Mouse (Mus musculus) midbrain, embryonic 13.5 days (tissue): ENCODE measurements around the gene Zfp947. TPM values are rescaled to one million over a fixed set of nuclear protein-coding genes. Genes with fewer than 3 reads are reported as not detected.
A peak's percentile ranks its signal among the peaks of the same experiment; 100 is the strongest.
"Not testable (repeated sequence)": the region's sequence is repeated elsewhere in the genome, so short reads cannot be mapped to it uniquely, and the experiment has no call there.

Experiments
- ATAC-seq: fragments of 200-750 bp; cut with Nextera tagmentation; 2 replicates; pipeline ENCODE4 v1.8.0; 2017; ENCODE audit warnings: mild to moderate bottlenecking, moderate TSS enrichment, moderate library complexity
- H3K27ac ChIP-seq: fragments of 300-500 bp; sonication (generic); 2 replicates; pipeline ENCODE4 v1.5.1; 2015; ENCODE audit warnings: inconsistent platforms, mild to moderate bottlenecking, moderate library complexity
- H3K27me3 ChIP-seq: fragments of 300-500 bp; sonication (generic); 2 replicates; pipeline ENCODE4 v1.6.1; 2015; ENCODE audit warnings: mild to moderate bottlenecking, inconsistent platforms
- H3K36me3 ChIP-seq: fragments of 300-500 bp; sonication (generic); 2 replicates; pipeline ENCODE4 v1.6.1; 2015; ENCODE audit warnings: mild to moderate bottlenecking, inconsistent platforms
- H3K4me1 ChIP-seq: fragments of 300-500 bp; sonication (generic); replicated peaks from 2 replicates; pipeline ENCODE4 v1.6.1; 2015; ENCODE audit warnings: inconsistent platforms
- H3K4me2 ChIP-seq: fragments of 300-500 bp; sonication (generic); replicated peaks from 2 replicates; pipeline ENCODE4 v1.6.1; 2015; ENCODE audit warnings: moderate library complexity, mild to moderate bottlenecking, inconsistent platforms
- H3K4me3 ChIP-seq: fragments of 300-500 bp; sonication (generic); replicated peaks from 2 replicates; pipeline ENCODE4 v1.5.1; 2015; ENCODE audit warnings: mild to moderate bottlenecking, inconsistent platforms
- H3K9ac ChIP-seq: fragments of 300-500 bp; sonication (generic); replicated peaks from 2 replicates; pipeline ENCODE4 v1.6.1; 2015; ENCODE audit warnings: mild to moderate bottlenecking, inconsistent platforms
- H3K9me3 ChIP-seq: fragments of 300-500 bp; sonication (generic); 2 replicates; pipeline ENCODE4 v1.6.1; 2016; ENCODE audit warnings: mild to moderate bottlenecking, inconsistent platforms
- WGBS: fragments of 180-500 bp; shearing (Covaris S2); methylation state at CpG from one replicate; pipeline ENCODE4 v1.1.7; 2015; 5-methylcytosine and 5-hydroxymethylcytosine counted together
- polyA plus RNA-seq: library from polyadenylated mRNA; unstranded; fragments of >200 nt; fragmentation: Nextera tagmentation; extraction: Ambion mirVana; gene quantifications from 2 replicates; pipeline ENCODE4 v1.2.1, GENCODE M21; 2015

Zfp947 gene
- polyA plus RNA-seq: 1.4 and 2.1 TPM in 2 replicates

- Histone ChIP-seq H3K27ac (peak within 1 kb of the TSS; percentile 51; the same call in 1 of the 2 replicates), H3K4me3 (peak within 1 kb of the TSS; percentile 60)
- under 1% methylated on average over 16 of the region's 16 CpGs for WGBS
Measured at GRCm38 (mm10) chr17:22165722-22166294, at the start of gene Zfp947. Gene Zfp947, minus strand, starts transcription at chr17:22166190.

GRCm38 (mm10) chr17:22165304-22165703, 686 bp downstream of the Zfp947 start:
- not testable (repeated sequence) for H3K36me3 ChIP-seq, H3K27me3 ChIP-seq, H3K9me3 ChIP-seq, H3K4me1 ChIP-seq
- ATAC-seq: peak; percentile 79
- Histone ChIP-seq H3K4me2 (peak overlapping the region; percentile 62), H3K9ac (peak overlapping the region; percentile 73), H3K27ac (peak overlapping the region; percentile 51; the same call in 1 of the 2 replicates), H3K4me3 (peak overlapping the region; percentile 60)
- 13% methylated on average over 3 of the region's 3 CpGs for WGBS

More at GRCm38 (mm10) chr17:22165722-22166294, at the start of gene Zfp947:
- H3K4me1 ChIP-seq, H3K27me3 ChIP-seq, H3K36me3 ChIP-seq, H3K9me3 ChIP-seq: not testable (repeated sequence)
- Histone ChIP-seq H3K9ac (peak within 1 kb of the TSS; percentile 73), H3K4me2 (peak within 1 kb of the TSS; percentile 62)
- peak; percentile 92 for ATAC-seq

DNA sequence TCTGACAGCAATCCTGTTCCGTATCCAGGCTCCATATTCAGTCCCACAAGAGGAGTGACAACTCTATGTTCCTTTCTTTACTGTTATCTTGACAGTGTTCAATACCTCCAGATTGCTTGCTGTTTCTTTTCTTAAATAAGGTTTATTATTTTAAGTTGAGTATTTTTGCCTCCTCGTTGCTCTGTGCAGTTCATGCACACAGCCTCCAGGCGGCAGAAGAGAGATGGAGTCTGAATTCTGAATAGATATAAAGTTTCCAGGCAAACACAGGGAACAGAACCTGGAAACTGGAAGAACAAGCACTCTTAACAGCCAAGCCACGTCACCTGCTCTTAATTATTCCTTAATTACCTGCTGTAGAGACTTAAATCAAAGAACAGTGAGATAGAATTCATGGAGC, 12.0 kb downstream of the Zfp947 start:
- H3K9me3 ChIP-seq, H3K36me3 ChIP-seq, H3K27me3 ChIP-seq, H3K4me2 ChIP-seq, ATAC-seq, H3K4me1 ChIP-seq, H3K4me3 ChIP-seq, H3K27ac ChIP-seq, H3K9ac ChIP-seq: not testable (repeated sequence)
- whole genome bisulfite sequencing: 69% methylated on average over 3 of the region's 4 CpGs

DNA sequence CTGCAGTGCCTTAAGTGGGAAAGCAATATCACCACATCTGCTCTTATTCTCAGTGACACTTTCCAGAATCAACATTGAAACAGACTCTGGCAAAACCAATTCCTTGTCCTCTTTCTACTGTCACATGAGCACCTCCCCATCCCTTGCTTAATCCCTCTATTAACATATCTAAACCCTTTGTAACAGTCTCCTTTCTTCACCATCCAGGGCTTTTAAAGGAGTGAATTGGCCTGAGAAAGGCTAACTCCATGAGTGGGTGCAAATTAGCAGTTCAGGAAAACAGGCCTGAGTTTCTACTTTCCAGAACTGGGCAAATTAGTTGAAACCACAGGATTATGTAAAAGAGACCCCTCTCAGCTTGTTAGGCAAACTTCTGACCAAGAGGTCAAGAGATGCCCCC, 47.2 kb downstream of the Zfp947 start:
- no peak for ATAC-seq
- Histone ChIP-seq H3K4me2 (no peak overlapping the region), H3K36me3 (no peaks in the 10 kb centered on the region), H3K4me1 (no peaks in the 10 kb centered on the region), H3K9ac (no peak overlapping the region), H3K9me3 (no peaks in the 10 kb centered on the region; the same call in 1 of the 2 replicates), H3K27ac (no peak overlapping the region), H3K4me3 (no peak overlapping the region), H3K27me3 (no peaks in the 10 kb centered on the region)

Other genes starting within 250 kb of the Zfp947 start
- gene Zfp942, start 203.7 kb downstream of the Zfp947 start, polyA plus RNA-seq: 20.9 and 21.5 TPM in 2 replicates
- gene Zfp943, start 203.6 kb downstream of the Zfp947 start, polyA plus RNA-seq: 20.7 and 22.3 TPM in 2 replicates
- gene Zfp994, start 59.4 kb upstream of the Zfp947 start, polyA plus RNA-seq: 3.9 and 4.6 TPM in 2 replicates
- 12.2 and 12.5 TPM in 2 replicates for gene CT030661.1, start 148.6 kb upstream of the Zfp947 start, polyA plus RNA-seq
- gene Zfp944, start 195.2 kb upstream of the Zfp947 start, polyA plus RNA-seq: 14.9 and 15.4 TPM in 2 replicates
- 11.4 and 11.6 TPM in 2 replicates for gene Zfp758, start 195.3 kb upstream of the Zfp947 start, polyA plus RNA-seq